Mouse (Mus musculus) stomach, embryonic 14.5 days (tissue): ENCODE results near the gene 1110065P20Rik. TPM values are rescaled to one million over a fixed set of nuclear protein-coding genes. Genes with fewer than 3 reads are reported as not detected.

Experiments used
- ATAC-seq: fragments of 200-750 bp; cut with Nextera tagmentation; 2 replicates; pipeline ENCODE4 v1.8.0; 2017; ENCODE audit warnings: low read depth, moderate TSS enrichment; ENCODE audit not compliant: insufficient number of reproducible peaks, insufficient read depth, low FRiP score
- H3K27ac ChIP-seq: fragments of 300-500 bp; sonication (generic); 2 replicates; pipeline ENCODE4 v1.5.1; 2014; ENCODE audit warnings: mild to moderate bottlenecking, low read length, moderate library complexity, mixed read lengths
- H3K27me3 ChIP-seq: fragments of 300-500 bp; sonication (generic); 2 replicates; pipeline ENCODE4 v1.6.1; 2014; ENCODE audit warnings: low read length, control low read depth, mixed read lengths; ENCODE audit not compliant: control insufficient read depth, insufficient read depth
- H3K36me3 ChIP-seq: fragments of 300-500 bp; sonication (generic); 2 replicates; pipeline ENCODE4 v1.6.1; 2014; ENCODE audit warnings: mild to moderate bottlenecking, control low read depth, low read length, moderate library complexity, mixed read lengths; ENCODE audit not compliant: control insufficient read depth, insufficient read depth
- H3K4me1 ChIP-seq: fragments of 300-500 bp; sonication (generic); 2 replicates; pipeline ENCODE4 v1.6.1; 2014; ENCODE audit warnings: low read length, control low read depth, mixed read lengths; ENCODE audit not compliant: control insufficient read depth, insufficient read depth
- H3K4me2 ChIP-seq: fragments of 300-500 bp; sonication (generic); replicated peaks from 2 replicates; pipeline ENCODE4 v1.6.1; 2014; ENCODE audit warnings: low read depth, low read length, control low read depth
- H3K4me3 ChIP-seq: fragments of 300-500 bp; sonication (generic); 2 replicates; pipeline ENCODE4 v1.5.1; 2014; ENCODE audit warnings: low read depth, low read length, control low read depth
- H3K9ac ChIP-seq: fragments of 300-500 bp; sonication (generic); replicated peaks from 2 replicates; pipeline ENCODE4 v1.6.1; 2014; ENCODE audit warnings: low read depth, mild to moderate bottlenecking, control low read depth, low read length, moderate library complexity, mixed read lengths
- H3K9me3 ChIP-seq: fragments of 300-500 bp; sonication (generic); 2 replicates; pipeline ENCODE4 v1.6.1; 2016; ENCODE audit warnings: low read depth, low read length, control low read depth; ENCODE audit not compliant: control insufficient read depth
- WGBS: fragments of 180-500 bp; shearing (Covaris S2); extraction: QIAGEN DNeasy Blood & Tissue Kit; methylation state at CpG from one replicate; pipeline ENCODE4 v1.1.7; 2014; 5-methylcytosine and 5-hydroxymethylcytosine counted together
- polyA plus RNA-seq: library from polyadenylated mRNA; unstranded; fragments of >200 nt; fragmentation: Nextera tagmentation; extraction: Ambion mirVana; gene quantifications from 2 replicates; pipeline ENCODE4 v1.2.1, GENCODE M21; 2014

Gene 1110065P20Rik
- polyA plus RNA-seq, 1 experiment from 2014 or later, result 69.1 TPM

GRCm38 (mm10) chr4:124808511-124808910, 42.5 kb downstream of the 1110065P20Rik start:
- Histone ChIP-seq H3K27me3 (no peaks in the 10 kb centered on the region), H3K9me3 (no peaks in the 10 kb centered on the region), H3K27ac (no peak overlapping the region), H3K4me2 (no peak overlapping the region), H3K4me3 (no peak overlapping the region), H3K36me3 (peaks cover 18% of the 10 kb centered on the region), H3K9ac (no peak overlapping the region), H3K4me1 (peaks cover 1% of the 10 kb centered on the region)
- ATAC-seq, result no peak
- 83% methylated on average over 5 of the region's 5 CpGs for WGBS

DNA sequence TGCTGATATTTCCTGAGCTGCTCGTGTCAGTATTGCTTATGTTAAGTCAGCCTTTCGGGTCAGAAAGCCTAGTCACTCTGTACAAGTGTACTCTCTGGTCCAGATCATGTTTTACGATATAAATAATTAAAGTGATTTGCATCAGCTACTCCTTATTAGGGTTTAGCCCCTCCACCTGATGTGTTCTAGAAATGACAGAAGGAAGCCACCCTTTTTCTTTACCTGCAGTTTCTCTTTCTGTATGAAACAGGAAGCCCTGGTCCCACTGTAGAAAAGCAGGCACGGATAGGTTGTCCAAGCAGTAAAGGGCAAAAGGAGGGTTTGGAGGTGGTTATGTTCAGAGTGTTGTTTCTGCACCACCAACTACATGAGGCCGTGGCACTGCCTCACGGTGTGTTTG, 47.6 kb downstream of the 1110065P20Rik start:
- Histone ChIP-seq H3K4me3 (peak overlapping the region; percentile 56), H3K4me1 (peaks cover 11% of the 10 kb centered on the region), H3K27me3 (no peaks in the 10 kb centered on the region), H3K9me3 (no peaks in the 10 kb centered on the region), H3K27ac (no peak overlapping the region), H3K36me3 (peaks cover 18% of the 10 kb centered on the region), H3K9ac (peak overlapping the region; percentile 87), H3K4me2 (peak overlapping the region; percentile 68)
- ATAC-seq, result no peak
- WGBS, result 76% methylated on average over 6 of the region's 6 CpGs

DNA sequence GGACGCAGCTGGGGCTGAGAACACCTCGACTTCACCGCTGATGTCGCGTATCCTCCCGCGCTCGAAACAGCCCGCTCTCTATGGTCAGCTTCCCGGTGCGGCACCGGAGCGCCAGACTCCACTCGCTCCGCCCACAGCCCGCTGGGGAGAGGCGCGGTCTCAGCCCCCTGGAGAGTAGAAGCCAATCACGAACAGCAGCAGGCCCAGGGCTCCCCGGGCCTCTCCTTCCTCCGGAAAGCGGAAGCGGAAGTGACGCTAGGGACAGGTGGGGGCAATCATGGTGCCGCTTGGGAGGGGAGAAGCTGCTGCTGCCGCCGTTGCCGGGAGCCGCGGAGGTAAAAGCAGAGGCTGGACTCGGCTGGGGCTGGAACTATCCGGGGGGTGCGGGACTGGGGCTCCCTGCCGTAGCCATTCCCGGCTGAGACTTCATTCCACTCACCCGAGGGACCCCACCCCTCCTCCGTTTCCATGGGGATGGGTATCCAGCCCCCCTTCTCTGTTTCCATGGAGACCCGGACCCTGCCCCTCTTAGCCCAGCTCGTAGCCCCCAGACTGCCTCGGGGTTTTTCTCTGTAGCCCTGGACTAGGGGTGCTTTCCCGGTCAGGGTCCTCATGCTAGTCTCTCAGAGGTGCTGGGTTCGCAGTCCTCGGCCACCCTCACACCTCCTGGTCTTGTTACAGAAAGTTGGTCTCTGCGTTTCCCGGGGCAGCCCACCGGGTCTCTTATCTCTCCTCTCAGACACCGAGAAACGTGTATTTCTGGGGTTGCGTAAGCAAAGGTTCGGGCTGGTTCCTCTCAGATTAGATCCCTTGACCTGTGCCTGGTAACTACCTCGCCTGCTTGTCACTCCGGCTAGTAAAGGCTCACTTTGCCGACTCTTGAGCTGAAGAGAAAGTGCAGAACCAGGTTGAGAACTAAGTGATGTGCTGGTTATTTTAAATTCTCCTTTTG, 48.4 kb downstream of the 1110065P20Rik start:
- Histone ChIP-seq H3K4me2 (peak overlapping the region; percentile 68), H3K4me3 (peak overlapping the region; percentile 56), H3K9ac (peak overlapping the region; percentile 87), H3K9me3 (no peaks in the 10 kb centered on the region), H3K27me3 (no peaks in the 10 kb centered on the region), H3K27ac (peak overlapping the region; percentile 97), H3K36me3 (peaks cover 18% of the 10 kb centered on the region), H3K4me1 (peaks cover 11% of the 10 kb centered on the region)
- WGBS, result 1% methylated on average over 53 of the region's 53 CpGs
- peak; percentile 99 for ATAC-seq

DNA sequence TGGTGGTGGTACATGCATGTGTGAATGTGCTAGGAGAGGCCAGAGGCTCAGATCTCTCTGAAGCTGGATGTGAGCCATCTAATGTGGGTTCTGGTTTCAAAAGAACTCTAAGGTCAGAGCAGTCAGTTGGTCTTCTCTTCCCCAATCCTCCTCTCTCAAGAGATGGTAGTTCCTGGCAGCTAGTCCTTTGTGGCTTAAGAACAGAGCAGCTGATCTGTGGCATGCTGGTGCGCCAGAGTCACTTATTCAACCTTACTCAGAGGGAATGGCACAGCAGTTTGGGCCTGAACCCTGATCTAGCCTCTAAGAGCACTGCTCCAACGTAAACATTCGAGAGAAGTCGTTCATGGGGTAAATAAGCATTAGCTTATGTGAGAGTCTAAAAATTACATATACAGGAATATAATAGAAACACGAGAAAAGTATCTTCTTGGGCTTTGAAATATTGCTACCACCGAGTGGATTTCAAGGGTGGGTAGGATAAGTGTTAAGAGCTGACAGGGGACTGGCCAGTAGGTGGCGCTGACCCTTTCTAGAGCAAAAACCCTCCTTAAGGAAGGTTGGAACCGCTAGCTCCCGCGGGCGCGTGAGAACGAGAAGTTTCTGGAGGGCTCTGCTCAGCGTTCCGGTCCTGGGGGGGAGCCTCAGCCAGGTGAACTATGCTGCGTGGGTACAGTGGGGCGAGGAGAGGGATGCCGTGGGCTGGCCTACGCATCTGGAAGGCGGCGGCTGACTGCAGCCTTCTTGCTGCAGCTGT, 49.3 kb downstream of the 1110065P20Rik start, which contains the start of gene Mtf1:
Gene Mtf1, plus strand, starts transcription at position 553 of the 757 bp plus-strand sequence.
- H3K4me2 ChIP-seq, result peak within 1 kb of the TSS; percentile 68
- H3K9me3 ChIP-seq, result no peaks in the 10 kb centered on the region
- H3K4me1 ChIP-seq, result peaks cover 11% of the 10 kb centered on the region
- H3K4me3 ChIP-seq, result peak within 1 kb of the TSS; percentile 56
- peaks cover 18% of the 10 kb centered on the region; the same call in 1 of the 2 replicates for H3K36me3 ChIP-seq
- peak within 1 kb of the TSS; percentile 97 for H3K27ac ChIP-seq
- H3K27me3 ChIP-seq, result no peaks in the 10 kb centered on the region
- 3% methylated on average over 21 of the region's 21 CpGs for WGBS
- peak within 1 kb of the TSS; percentile 87 for H3K9ac ChIP-seq
- peak; percentile 74 for ATAC-seq

Other genes with a start within 250 kb of the 1110065P20Rik start
- 0.29 TPM in 1 of 2 replicates, not detected in the other for gene 3100002H09Rik, start 240.4 kb downstream of the 1110065P20Rik start, polyA plus RNA-seq
- gene Pou3f1, start 194.4 kb downstream of the 1110065P20Rik start, polyA plus RNA-seq, result 0.10 and 0.42 TPM in 2 replicates
- 73.9 and 74.2 TPM in 2 replicates for gene Utp11, start 157.6 kb downstream of the 1110065P20Rik start, polyA plus RNA-seq
- 19.5 and 20.4 TPM in 2 replicates for gene Fhl3, start 150.5 kb downstream of the 1110065P20Rik start, polyA plus RNA-seq
- gene Sf3a3, start 136.4 kb downstream of the 1110065P20Rik start, polyA plus RNA-seq, result 145 and 150 TPM in 2 replicates
- 27.4 and 31.1 TPM in 2 replicates for gene Inpp5b, start 109.3 kb downstream of the 1110065P20Rik start, polyA plus RNA-seq
- 12.9 and 14.1 TPM in 2 replicates for gene Mtf1, start 49.1 kb downstream of the 1110065P20Rik start, polyA plus RNA-seq
- 31.6 and 39.6 TPM in 2 replicates for gene Yrdc, start 517 bp downstream of the 1110065P20Rik start, polyA plus RNA-seq
- gene Maneal, start 11.0 kb upstream of the 1110065P20Rik start, polyA plus RNA-seq, result 1.6 and 1.7 TPM in 2 replicates
- 0.21 and 0.56 TPM in 2 replicates for gene Epha10, start 29.7 kb upstream of the 1110065P20Rik start, polyA plus RNA-seq
- 5.0 and 6.0 TPM in 2 replicates for gene 9930104L06Rik, start 85.9 kb upstream of the 1110065P20Rik start, polyA plus RNA-seq
- 121 and 125 TPM in 2 replicates for gene Cdca8, start 88.1 kb upstream of the 1110065P20Rik start, polyA plus RNA-seq
- 18.3 and 20.9 TPM in 2 replicates for gene Rspo1, start 135.2 kb upstream of the 1110065P20Rik start, polyA plus RNA-seq
- gene Gnl2, start 165.4 kb upstream of the 1110065P20Rik start, polyA plus RNA-seq, result 84.6 and 86.0 TPM in 2 replicates
- gene Dnali1, start 214.5 kb upstream of the 1110065P20Rik start, polyA plus RNA-seq, result 0.11 and 0.22 TPM in 2 replicates
- gene Snip1, start 215.5 kb upstream of the 1110065P20Rik start, polyA plus RNA-seq, result 27.7 and 30.1 TPM in 2 replicates
- 69.2 and 71.1 TPM in 2 replicates for gene Meaf6, start 233.9 kb upstream of the 1110065P20Rik start, polyA plus RNA-seq